In the genomic region with DNA sequence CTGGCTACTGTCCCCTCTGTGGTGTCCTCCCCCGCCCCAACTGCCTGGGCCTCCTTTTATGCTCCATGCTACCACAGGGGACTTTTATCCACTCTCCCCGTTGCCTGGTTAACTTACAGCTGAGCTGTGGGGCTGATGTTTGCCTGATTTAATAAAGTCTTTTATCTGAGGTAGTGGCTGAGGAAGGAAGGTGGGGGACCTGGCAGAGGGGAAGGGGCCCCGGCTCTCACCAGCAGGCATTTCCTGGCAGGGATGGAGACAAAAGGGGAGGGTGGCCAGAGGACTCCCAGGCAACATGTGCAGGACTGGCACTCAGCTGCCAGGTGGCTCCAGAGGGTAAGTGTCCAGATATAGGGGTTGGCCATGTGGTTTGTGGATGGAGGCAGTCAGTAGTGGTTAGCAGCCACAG, we compare ENCODE assay signal across 15 mouse cellular contexts. TPM values are rescaled to one million over a fixed set of nuclear protein-coding genes. Genes with fewer than 3 reads are reported as not detected.
DNase-seq lines count a peak whose midpoint lies in the region; ATAC-seq lines count a peak whose summit lies in the region.
"Had no signal": no experiment of that assay in that cellular context is flagged by ENCODE, and none has a peak within 500 bp of the region (broad histone marks: within the 10 kb centered on the region; RNA-seq: fewer than 3 reads in every experiment).

No protein-coding gene starts in this region.

- ATAC-seq in cerebellum, adult (ENCODE audit: insufficient number of reproducible peaks, low FRiP score, low TSS enrichment): no peak
- ATAC-seq in hindbrain, embryonic 14.5 days (ENCODE audit: low FRiP score): peak; percentile 68; the same call in 1 of the 2 replicates
- peak; percentile 70; the same call in 1 of the 2 replicates for ATAC-seq in midbrain, embryonic 16.5 days
- no peak for ATAC-seq in CD4-positive, CD25-positive, alpha-beta regulatory T cell, adult 4 months
- ATAC-seq: liver, embryonic 12.5 days had no signal

- H3K4me3 ChIP-seq in forebrain, embryonic 10.5 days: peak overlapping the region; percentile 24
- H3K4me3 ChIP-seq in hindbrain, embryonic 14.5 days (replicated peaks; ENCODE audit: low read length): no peak overlapping the region
- no peak overlapping the region for H3K4me3 ChIP-seq in midbrain, embryonic 16.5 days (ENCODE audit: low read depth, low read length)
- H3K4me3 ChIP-seq: liver, embryonic 12.5 days; neural tube, embryonic 13.5 days had no signal

- H3K9ac ChIP-seq in hindbrain, embryonic 14.5 days: no peak overlapping the region
- no peak overlapping the region for H3K9ac ChIP-seq in midbrain, embryonic 16.5 days (ENCODE audit: low read depth, low read length)
- H3K9ac ChIP-seq: liver, embryonic 12.5 days; neural tube, embryonic 13.5 days had no signal

- intact Hi-C loops in left cerebral cortex, postnatal 36 days (cut with DNase I): loop anchor here (5.0 kb wide), 1 partner anchor 48 kb away; no protein-coding TSS in a partner anchor

- H3K9me3 ChIP-seq in forebrain, embryonic 10.5 days: no peaks in the 10 kb centered on the region
- no peaks in the 10 kb centered on the region for H3K9me3 ChIP-seq in hindbrain, embryonic 14.5 days (ENCODE audit: control insufficient read depth, low read length)
- H3K9me3 ChIP-seq in midbrain, embryonic 16.5 days (replicated peaks; ENCODE audit: control insufficient read depth, low read length, poor library complexity, severe bottlenecking): no peaks in the 10 kb centered on the region
- H3K9me3 ChIP-seq: liver, embryonic 12.5 days; neural tube, embryonic 13.5 days had no signal

- peaks cover 73% of the 10 kb centered on the region for H3K4me1 ChIP-seq in forebrain, embryonic 10.5 days
- peaks cover 17% of the 10 kb centered on the region for H3K4me1 ChIP-seq in hindbrain, embryonic 14.5 days (replicated peaks; ENCODE audit: control insufficient read depth, insufficient read depth, low read length)
- H3K4me1 ChIP-seq in midbrain, embryonic 16.5 days (ENCODE audit: control insufficient read depth, insufficient read depth, low read length): peaks cover 17% of the 10 kb centered on the region

- peak overlapping the region; percentile 83 for H3K27ac ChIP-seq in forebrain, embryonic 10.5 days
- H3K27ac ChIP-seq in hindbrain, embryonic 14.5 days: no peak overlapping the region
- H3K27ac ChIP-seq in midbrain, embryonic 16.5 days (ENCODE audit: low read length): no peak overlapping the region
- H3K27ac ChIP-seq: liver, embryonic 12.5 days; macrophage; neural tube, embryonic 13.5 days had no signal

- no peak overlapping the region for H3K4me2 ChIP-seq in hindbrain, embryonic 14.5 days (replicated peaks)
- no peak overlapping the region for H3K4me2 ChIP-seq in midbrain, embryonic 16.5 days (ENCODE audit: low read length)
- H3K4me2 ChIP-seq: liver, embryonic 12.5 days; neural tube, embryonic 13.5 days had no signal

- no peaks in the 10 kb centered on the region for H3K36me3 ChIP-seq in forebrain, embryonic 10.5 days (replicated peaks)
- H3K36me3 ChIP-seq in hindbrain, embryonic 14.5 days (replicated peaks; ENCODE audit: control insufficient read depth, insufficient read depth): no peaks in the 10 kb centered on the region
- H3K36me3 ChIP-seq in midbrain, embryonic 16.5 days (ENCODE audit: control insufficient read depth, insufficient read depth, low read length): no peaks in the 10 kb centered on the region
- H3K36me3 ChIP-seq: liver, embryonic 12.5 days; neural tube, embryonic 13.5 days had no signal

- 10% methylated on average over 3 of the region's 3 CpGs for WGBS in forebrain, embryonic 10.5 days
- WGBS in hindbrain, embryonic 14.5 days: 3% methylated on average over 3 of the region's 3 CpGs
- 19% methylated on average over 3 of the region's 3 CpGs for WGBS in midbrain, embryonic 16.5 days

- peaks cover 94% of the 10 kb centered on the region for H3K27me3 ChIP-seq in forebrain, embryonic 10.5 days (ENCODE audit: poor library complexity, severe bottlenecking)
- peaks cover 97% of the 10 kb centered on the region for H3K27me3 ChIP-seq in hindbrain, embryonic 14.5 days (ENCODE audit: control insufficient read depth, insufficient read depth, low read length)
- peaks cover 34% of the 10 kb centered on the region for H3K27me3 ChIP-seq in midbrain, embryonic 16.5 days (ENCODE audit: control insufficient read depth, insufficient read depth, low read depth, low read length)

- DNase-seq in cerebellum, postnatal 14 days: peak; percentile 22 to 44
- DNase-seq in forebrain, embryonic 10.5 days (ENCODE audit: extremely low spot score, low spot score): peak; percentile 49
- DNase-seq in hindbrain, embryonic 14.5 days (ENCODE audit: low spot score): no peak
- DNase-seq in left cerebral cortex, postnatal 36 days (ENCODE audit: low spot score in 2 of 2): no peak
- no peak for DNase-seq in adrenal gland, adult 2 months
- DNase-seq: adrenal gland, postnatal 10 days; cerebellum, adult 11 months; kidney, adult 2 months had no signal

RNA-seq across cellular contexts. Expression of gene Olig2, which starts 51.4 kb away (rescaled TPM):
- 10.5 and 11.2 TPM in 2 replicates for polyA plus RNA-seq in forebrain, embryonic 10.5 days (2016; fragmentation: Nextera tagmentation; extraction: Ambion mirVana)
- 10.9 and 14.1 TPM in 2 replicates for polyA plus RNA-seq in hindbrain, embryonic 14.5 days (2014; fragmentation: Nextera tagmentation; extraction: Ambion mirVana)
- 8.5 and 9.9 TPM in 2 replicates for polyA plus RNA-seq in midbrain, embryonic 16.5 days (2015; fragmentation: Nextera tagmentation; extraction: Ambion mirVana)
- not detected for polyA plus RNA-seq in CD4-positive, CD25-positive, alpha-beta regulatory T cell, adult 4 months (2017; shearing (Covaris generic))
- total RNA-seq in left cerebral cortex, postnatal 36 days (2021): 10 to 100 TPM; 22.1 to 27.1 TPM
- not detected for total RNA-seq in adrenal gland, adult 2 months (2021)
- polyA plus RNA-seq in adrenal gland, adult 2 months (2012; rRNA removed): not detected in 2 replicates
- total RNA-seq: adrenal gland, postnatal 10 days; MEL had no signal
- polyA plus RNA-seq: liver, embryonic 12.5 days; macrophage had no signal

Comparison
In these comparisons a context has a peak if more than half of its experiments do, and no peak if none do; other contexts are left out.
1. DNase-seq: peak in cerebellum, postnatal 14 days (2 of 2) and forebrain, embryonic 10.5 days (single experiment); none in hindbrain, embryonic 14.5 days (single experiment), left cerebral cortex, postnatal 36 days (0 of 2) and adrenal gland, adult 2 months (single experiment).
2. ATAC-seq: peak in hindbrain, embryonic 14.5 days (single experiment) and midbrain, embryonic 16.5 days (single experiment); none in cerebellum, adult (single experiment) and CD4-positive, CD25-positive, alpha-beta regulatory T cell, adult 4 months (single experiment).